Mouse (Mus musculus) heart, postnatal 25 days (tissue): ENCODE measurements around the gene Il15ra. TPM values are rescaled to one million over a fixed set of nuclear protein-coding genes. Genes with fewer than 3 reads are reported as not detected.

Experiments used
- DNase-seq: peaks from one replicate; pipeline ENCODE4 v3.0.0; 2022; ENCODE audit warnings: low spot score
- intact Hi-C: fragments of 180-260 bp; cut with DNase I; formaldehyde crosslinking; loops from one replicate; pipeline ENCODE4 v1.15.1; 2025
- total RNA-seq, 2 experiments: library from RNA; stranded (reverse); gene quantifications; 2 replicates each; pipeline ENCODE4 v1.2.3; 2021

Gene Il15ra
- total RNA-seq: 10 to 100 TPM; 28.6 to 37.3 TPM

- DNase-seq: peak; percentile 74
- intact Hi-C loops: loop anchor here (5.0 kb wide), 2 partner anchors 72 to 103 kb away; partner anchors contain the start of genes Ankrd16, Fbh1 and Rbm17
Measured at GRCm38 (mm10) chr2:11705201-11706025, at the start of gene Il15ra. Gene Il15ra, plus strand, starts transcription at chr2:11705290.

GRCm38 (mm10) chr2:11657581-11657980 lies 47.5 kb upstream of the Il15ra start:
- intact Hi-C loops: no loop called here
- DNase-seq: no peak

GRCm38 (mm10) chr2:11659263-11659662 lies 45.8 kb upstream of the Il15ra start:
- intact Hi-C loops: no loop called here
- DNase-seq: no peak

DNA sequence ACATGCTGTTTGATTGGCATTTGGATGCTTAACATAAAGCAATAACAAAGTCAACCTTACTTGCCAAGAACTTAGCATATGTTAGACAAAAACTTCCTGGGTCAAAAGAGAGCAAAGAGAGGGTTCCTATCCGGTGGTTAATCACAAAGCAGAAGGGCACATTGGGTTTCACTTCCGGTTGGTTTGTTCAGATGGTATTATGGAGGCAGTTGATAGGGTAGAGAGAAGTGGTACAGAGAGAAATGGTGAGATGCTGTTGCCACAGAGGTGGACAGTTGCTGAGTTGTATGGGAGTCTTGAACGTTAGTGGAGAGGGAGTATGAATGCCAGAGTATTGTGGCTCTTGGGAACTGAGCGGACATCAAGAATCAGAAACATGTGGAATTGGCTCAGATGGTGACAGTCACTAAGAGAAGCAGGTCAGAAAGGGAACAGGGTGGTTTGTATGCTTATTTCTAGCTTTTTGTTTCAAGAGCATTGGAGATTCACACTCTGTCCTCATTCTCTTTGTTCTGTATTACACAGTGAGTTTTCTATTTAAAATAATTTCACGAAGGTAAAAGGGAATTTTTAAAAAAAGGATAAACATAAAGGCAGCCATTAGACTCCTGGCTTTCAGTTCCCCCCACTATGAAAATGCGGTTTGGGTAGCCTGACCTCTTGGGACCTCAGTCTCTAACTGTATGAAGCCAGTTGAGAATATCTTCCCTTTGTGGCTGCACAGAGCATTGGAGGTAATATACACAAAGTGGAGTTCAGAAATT lies 42.8 kb upstream of the Il15ra start:
- intact Hi-C loops: no loop called here
- no peak for DNase-seq

DNA sequence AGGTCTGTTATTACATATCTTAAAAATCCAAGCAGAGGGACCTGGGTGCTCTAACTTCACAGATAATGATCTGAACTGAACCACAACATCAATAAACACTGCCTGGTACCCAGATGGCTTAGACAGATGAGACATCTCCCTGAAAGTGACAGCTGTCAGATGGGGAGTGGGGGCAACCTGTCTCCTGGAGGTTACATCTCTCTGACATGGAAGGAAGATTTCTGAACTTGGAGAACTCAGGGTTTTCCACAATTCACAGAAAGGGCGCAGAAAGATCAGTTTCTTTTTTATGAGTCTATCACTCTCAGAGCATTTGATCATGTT lies 42.2 kb upstream of the Il15ra start:
- intact Hi-C loops: no loop called here
- DNase-seq: no peak

GRCm38 (mm10) chr2:11663961-11664360 lies 41.1 kb upstream of the Il15ra start:
- intact Hi-C loops: loop anchor here (2.0 kb wide), 1 partner anchor 23 kb away; no protein-coding TSS in a partner anchor

GRCm38 (mm10) chr2:11664367-11664766 lies 40.7 kb upstream of the Il15ra start:
- intact Hi-C loops: loop anchor here (2.0 kb wide), 1 partner anchor 22 kb away; no protein-coding TSS in a partner anchor
- DNase-seq: no peak

More at GRCm38 (mm10) chr2:11663961-11664360, 41.1 kb upstream of the Il15ra start:
- peak; percentile 43 for DNase-seq

DNA sequence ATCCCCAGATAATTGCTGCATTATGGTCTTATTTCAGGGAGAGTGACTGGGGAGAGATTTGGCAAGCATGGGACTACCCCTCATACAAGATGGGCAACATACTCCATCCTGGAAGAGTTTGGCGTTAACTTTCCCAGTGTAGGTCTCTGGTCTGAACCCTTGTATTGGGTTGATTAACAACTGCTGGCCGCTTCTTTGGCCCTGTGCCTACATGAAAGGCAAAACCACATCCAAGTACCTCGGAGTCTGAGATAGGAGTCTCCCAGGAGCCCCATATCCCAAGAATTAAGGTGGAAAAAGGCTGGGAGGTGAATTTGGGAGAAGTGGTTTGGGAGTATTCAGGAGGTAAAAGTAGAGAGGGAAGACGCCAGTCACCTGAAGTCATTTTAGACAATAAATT lies 40.3 kb upstream of the Il15ra start:
- no peak for DNase-seq
- intact Hi-C loops: loop anchor here (2.0 kb wide), 1 partner anchor 22 kb away; no protein-coding TSS in a partner anchor

DNA sequence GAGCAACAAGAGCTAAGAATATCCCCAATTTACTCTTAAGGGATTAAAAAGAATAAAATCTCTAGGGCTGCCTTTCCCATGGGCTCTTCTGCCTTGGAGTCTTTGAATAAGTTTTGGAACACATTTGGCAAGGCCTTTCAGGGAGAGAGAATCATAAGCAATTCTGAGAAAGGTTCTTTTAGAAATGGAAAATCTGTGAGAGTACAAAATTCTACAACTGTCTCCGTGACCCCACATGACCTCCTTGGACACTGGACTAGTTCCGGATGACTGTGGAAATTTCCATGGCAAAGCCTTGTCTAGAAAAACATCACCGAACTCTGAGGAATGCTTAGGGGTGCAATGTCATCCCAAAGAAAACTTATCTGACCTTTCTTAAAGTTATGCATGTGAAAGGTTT lies 39.8 kb upstream of the Il15ra start:
- DNase-seq: no peak
- intact Hi-C loops: loop anchor here (2.0 kb wide), 1 partner anchor 21 kb away; no protein-coding TSS in a partner anchor

DNA sequence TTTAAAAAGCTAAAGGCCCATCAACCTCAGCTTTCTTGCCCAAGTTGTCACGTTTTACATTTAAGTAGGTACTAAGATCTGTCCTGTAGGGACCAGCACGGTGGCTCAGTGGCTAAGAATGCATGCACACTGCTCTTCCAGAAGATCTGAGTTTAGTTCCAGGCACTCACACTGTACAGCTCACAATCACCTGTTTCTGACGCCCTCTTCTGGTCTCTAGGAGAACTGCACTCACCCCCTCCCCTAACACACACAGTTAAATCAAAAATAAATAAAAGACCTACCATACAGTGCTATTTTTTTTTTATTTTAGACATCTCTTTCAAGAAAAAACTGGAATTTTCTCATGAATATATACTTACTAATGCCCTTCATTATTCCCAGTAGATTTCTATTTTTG lies 32.9 kb upstream of the Il15ra start:
- DNase-seq: no peak
- intact Hi-C loops: no loop called here

GRCm38 (mm10) chr2:11679626-11680025 lies 25.5 kb upstream of the Il15ra start:
- peak; percentile 5 for DNase-seq
- intact Hi-C loops: no loop called here

DNA sequence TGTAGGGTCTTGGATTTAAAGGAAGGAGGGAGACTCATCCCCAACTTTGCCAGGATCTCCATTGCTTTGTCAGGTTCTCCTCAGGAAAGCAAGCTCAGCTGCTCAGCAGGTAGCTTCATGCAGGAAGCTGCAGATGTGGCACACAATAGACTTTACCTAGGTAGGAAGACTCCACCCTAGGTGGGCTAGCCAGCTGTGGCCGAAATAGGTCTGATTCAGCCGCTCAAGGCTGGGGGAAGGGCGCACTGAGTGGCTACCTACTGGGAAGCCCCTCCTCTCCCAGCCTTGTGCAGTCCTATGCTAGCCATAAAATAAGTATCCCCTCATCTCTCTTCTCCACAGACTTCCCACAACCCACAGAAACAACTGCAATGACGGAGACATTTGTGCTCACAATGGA lies 22.4 kb upstream of the Il15ra start:
- intact Hi-C loops: no loop called here

DNA sequence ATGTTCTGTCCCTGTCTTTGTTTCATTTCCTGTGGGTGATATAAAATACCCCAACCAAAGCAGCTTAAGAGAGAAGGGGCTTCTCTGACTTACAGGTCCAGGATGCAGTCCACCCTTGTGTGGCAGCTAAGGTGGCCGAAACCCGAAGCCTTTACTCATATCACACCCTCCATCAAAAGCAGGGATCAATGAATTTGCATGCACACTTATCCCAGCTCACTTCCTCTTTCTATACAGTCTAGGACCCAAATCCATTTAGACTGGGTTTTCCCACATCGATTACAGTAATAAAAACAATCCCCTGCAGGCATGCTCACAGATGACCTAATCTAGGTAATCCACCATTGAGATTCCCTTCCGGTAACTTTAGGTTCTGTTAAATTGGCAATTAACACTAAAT lies 18.6 kb upstream of the Il15ra start:
- no peak for DNase-seq
- intact Hi-C loops: loop anchor here (2.0 to 5.0 kb wide), 3 partner anchors 22 to 354 kb away; partner anchors contain the start of gene Rbm17

More for the DNA sequence above, 22.4 kb upstream of the Il15ra start:
- no peak for DNase-seq

DNA sequence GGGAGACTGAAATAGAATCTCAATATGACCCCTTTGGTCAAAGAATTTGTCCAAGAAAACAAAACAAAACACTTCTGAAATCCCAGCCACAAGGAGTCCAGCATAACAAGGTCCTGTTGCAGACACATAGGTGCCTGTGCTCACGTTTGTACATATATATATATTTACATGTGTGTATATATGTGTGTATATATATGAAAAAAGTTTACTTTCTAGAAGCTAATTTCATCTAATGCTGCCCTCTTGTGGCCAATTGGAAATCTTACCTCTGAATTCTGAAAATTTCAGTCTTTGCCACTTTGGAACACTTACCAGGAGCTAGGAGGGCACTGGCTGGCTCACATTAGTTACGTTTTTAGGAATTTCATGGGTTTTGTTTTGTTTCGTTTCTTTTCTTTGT lies 17.7 kb upstream of the Il15ra start:
- intact Hi-C loops: loop anchor here (2.0 to 5.0 kb wide), 3 partner anchors 23 to 355 kb away; partner anchors contain the start of gene Rbm17
- no peak for DNase-seq

- intact Hi-C loops: no loop called here
- DNase-seq: no peak
Measured at GRCm38 (mm10) chr2:11690201-11690890, 14.7 kb upstream of the Il15ra start.

DNA sequence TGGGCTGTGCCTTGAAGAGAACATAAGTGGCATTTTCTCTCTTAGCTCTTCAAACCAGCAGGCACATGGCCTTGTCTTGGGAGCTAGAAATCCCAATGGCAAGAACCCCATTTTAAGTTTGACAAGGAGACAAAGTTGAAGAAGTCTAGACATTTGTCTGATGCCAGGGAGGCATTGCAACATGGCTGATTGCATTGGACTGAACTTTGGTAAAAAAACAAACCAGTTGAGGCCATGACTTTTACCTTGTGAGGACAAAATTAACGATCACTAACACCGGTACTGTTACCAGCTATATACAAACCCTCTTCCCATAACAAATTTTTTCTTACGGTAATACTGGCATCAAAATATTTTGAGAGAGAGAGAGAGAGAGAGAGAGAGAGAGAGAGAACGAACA lies 11.7 kb upstream of the Il15ra start:
- intact Hi-C loops: no loop called here
- DNase-seq: no peak

DNA sequence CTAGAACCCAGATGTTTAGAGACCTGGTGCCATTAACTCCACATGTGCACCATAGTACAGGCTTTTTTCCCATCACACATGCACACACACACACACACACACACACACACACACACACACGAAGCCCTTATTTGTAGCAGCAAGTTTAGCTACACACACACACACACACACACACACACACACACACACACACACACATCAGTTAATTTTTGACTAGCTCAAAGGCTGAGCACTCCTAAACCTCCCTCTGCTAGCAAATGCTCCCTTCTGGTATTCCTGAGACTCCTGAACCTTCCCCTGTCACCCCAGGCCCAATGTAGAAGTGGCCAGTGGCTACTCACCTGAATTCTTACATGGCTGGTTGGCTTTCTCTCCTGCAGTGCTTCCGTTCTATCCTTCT lies 11.0 kb upstream of the Il15ra start:
- intact Hi-C loops: no loop called here
- DNase-seq: no peak

GRCm38 (mm10) chr2:11695867-11696266 lies 9.2 kb upstream of the Il15ra start:
- DNase-seq: no peak
- intact Hi-C loops: no loop called here

DNA sequence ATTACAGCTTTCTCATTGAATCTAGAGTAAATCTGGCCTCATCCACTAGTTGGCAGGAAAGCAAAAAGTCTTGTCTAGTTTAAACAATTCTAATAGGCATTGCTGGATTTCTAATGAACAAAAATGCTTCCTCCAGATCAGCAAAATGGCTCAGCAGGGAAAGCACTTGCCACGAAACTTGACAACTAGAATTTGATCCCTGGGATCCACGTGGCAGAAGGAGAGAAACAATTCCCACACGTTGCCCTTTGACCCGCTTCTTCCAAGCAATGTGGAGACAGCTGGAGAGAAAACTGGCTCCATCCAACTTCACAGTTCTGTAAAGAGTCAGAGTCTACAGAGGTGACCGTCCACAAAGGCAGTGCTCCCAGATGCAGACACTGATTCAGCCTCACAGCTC lies 6.1 kb upstream of the Il15ra start:
- no peak for DNase-seq
- intact Hi-C loops: no loop called here

GRCm38 (mm10) chr2:11699905-11700304 lies 5.2 kb upstream of the Il15ra start:
- intact Hi-C loops: no loop called here
- DNase-seq: no peak
